Mouse (Mus musculus): ENCODE results near the gene Cacna2d4. TPM values are rescaled to one million over a fixed set of nuclear protein-coding genes. Genes with fewer than 3 reads are reported as not detected.

Cacna2d4 gene
- total and polyA plus RNA-seq, 2 experiments: 0.28 TPM; not detected in 1

DNA sequence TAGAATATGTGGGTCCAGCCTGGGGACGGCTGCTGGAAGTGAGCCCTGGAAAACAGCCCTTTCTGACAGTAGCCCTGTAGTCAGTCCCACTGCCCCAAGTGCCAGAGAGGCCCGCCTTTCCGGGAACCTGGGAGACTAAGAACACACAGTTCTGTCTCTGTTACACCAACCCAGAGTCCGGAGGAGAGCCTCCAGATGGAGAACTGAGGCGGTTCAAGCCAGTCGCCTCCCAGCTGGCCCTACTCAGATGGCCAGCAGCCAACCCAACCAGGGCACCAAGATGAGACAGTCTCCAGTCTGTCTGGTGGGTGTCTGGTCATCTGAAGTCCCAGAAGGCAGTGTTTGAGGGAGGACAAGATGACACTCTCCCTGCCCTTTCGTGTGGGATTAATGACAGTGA, 85.4 kb downstream of the Cacna2d4 start:
- H3K4me1 ChIP-seq (ENCODE audit: control insufficient read depth, insufficient read depth, low read length): no peaks in the 10 kb centered on the region
- H3K27me3 ChIP-seq (ENCODE audit: control insufficient read depth, insufficient read depth, low read length): no peaks in the 10 kb centered on the region
- no peak overlapping the region for H3K27ac ChIP-seq (replicated peaks; ENCODE audit: insufficient read depth, low read depth, low read length)
- TF ChIP-seq CTCF (IDR thresholded peaks at IDR 0.05; ENCODE audit: low read depth, low read length) (no peak), POLR2A (IDR thresholded peaks at IDR 0.05; ENCODE audit: extremely low read depth, insufficient read depth, low read length) (no peak)
- no peak overlapping the region for H3K9ac ChIP-seq (ENCODE audit: low read depth, low read length)
- no peaks in the 10 kb centered on the region for H3K79me2 ChIP-seq (ENCODE audit: control insufficient read depth, insufficient read depth, low read length)
- 78% methylated on average over 7 of the region's 7 CpGs for WGBS
- no peak for DNase-seq (ENCODE audit: extremely low read depth, low read depth, low spot score)
- no peaks in the 10 kb centered on the region for H3K36me3 ChIP-seq (ENCODE audit: control insufficient read depth, insufficient read depth, low read length)
- H3K4me3 ChIP-seq (ENCODE audit: insufficient read depth, low read depth, low read length): no peak overlapping the region

GRCm38 (mm10) chr6:119324776-119325175, 88.5 kb downstream of the Cacna2d4 start:
- Histone ChIP-seq H3K27me3 (ENCODE audit: control insufficient read depth, insufficient read depth, low read length) (no peaks in the 10 kb centered on the region), H3K4me1 (ENCODE audit: control insufficient read depth, insufficient read depth, low read length) (no peaks in the 10 kb centered on the region), H3K27ac (replicated peaks; ENCODE audit: insufficient read depth, low read depth, low read length) (no peak overlapping the region), H3K36me3 (ENCODE audit: control insufficient read depth, insufficient read depth, low read length) (no peaks in the 10 kb centered on the region), H3K9ac (ENCODE audit: low read depth, low read length) (no peak overlapping the region), H3K4me3 (ENCODE audit: insufficient read depth, low read depth, low read length) (no peak overlapping the region), H3K79me2 (ENCODE audit: control insufficient read depth, insufficient read depth, low read length) (no peaks in the 10 kb centered on the region)
- no peak for DNase-seq (ENCODE audit: extremely low read depth, low read depth, low spot score)
- WGBS: 71% methylated on average over 10 of the region's 10 CpGs
- TF ChIP-seq POLR2A (IDR thresholded peaks at IDR 0.05; ENCODE audit: extremely low read depth, insufficient read depth, low read length) (no peak), CTCF (IDR thresholded peaks at IDR 0.05; ENCODE audit: low read depth, low read length) (no peak)

DNA sequence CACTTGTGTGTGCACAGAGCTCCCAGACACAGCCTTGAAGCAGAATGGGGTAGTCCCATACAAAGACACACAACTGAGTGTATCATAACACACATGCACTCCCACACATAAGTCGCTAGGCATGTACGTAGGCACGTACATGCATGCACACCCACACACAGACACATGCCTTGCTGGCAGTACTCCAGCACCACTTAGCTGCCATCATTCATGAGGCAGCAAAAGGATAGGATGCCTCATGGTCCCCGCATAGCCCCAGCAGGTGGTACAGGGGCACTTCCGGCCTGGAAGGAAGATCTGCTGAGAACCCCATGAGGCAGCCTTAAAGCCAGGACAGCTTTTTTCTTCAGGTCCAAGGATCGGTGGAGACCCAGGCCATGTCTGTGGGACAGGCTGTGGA, 89.7 kb downstream of the Cacna2d4 start:
- TF ChIP-seq CTCF (IDR thresholded peaks at IDR 0.05; ENCODE audit: low read depth, low read length): no peak
- TF ChIP-seq POLR2A (IDR thresholded peaks at IDR 0.05; ENCODE audit: extremely low read depth, insufficient read depth, low read length): no peak
- WGBS: 80% methylated on average over 6 of the region's 6 CpGs

DNA sequence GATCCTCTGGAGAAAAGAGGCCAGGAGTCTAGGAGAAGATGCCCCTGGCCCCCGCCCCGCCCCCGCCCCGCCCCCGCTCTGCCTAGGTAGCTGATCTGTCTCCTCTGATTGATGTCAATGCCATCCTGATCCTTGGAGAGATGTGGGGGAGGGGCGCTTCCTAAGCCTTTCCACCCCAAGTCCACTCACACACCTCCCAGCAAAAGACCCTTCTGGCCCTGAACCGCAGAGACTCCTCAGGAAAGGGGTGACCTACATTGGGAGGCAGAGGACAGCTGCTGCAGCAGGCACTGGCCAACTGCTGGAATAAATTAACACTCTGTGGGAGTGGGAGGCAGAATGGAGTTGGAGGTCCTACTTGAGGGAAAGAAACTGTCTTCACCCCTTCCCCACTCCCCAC, 90.2 kb downstream of the Cacna2d4 start:
- DNase-seq (ENCODE audit: extremely low read depth, low read depth, low spot score): no peak

More for the DNA sequence above, 89.7 kb downstream of the Cacna2d4 start:
- no peak for DNase-seq (ENCODE audit: extremely low read depth, low read depth, low spot score)
- Histone ChIP-seq H3K27me3 (ENCODE audit: control insufficient read depth, insufficient read depth, low read length) (peaks cover 6% of the 10 kb centered on the region; the same call in 1 of the 2 replicates), H3K79me2 (ENCODE audit: control insufficient read depth, insufficient read depth, low read length) (no peaks in the 10 kb centered on the region), H3K4me1 (ENCODE audit: control insufficient read depth, insufficient read depth, low read length) (no peaks in the 10 kb centered on the region), H3K4me3 (ENCODE audit: insufficient read depth, low read depth, low read length) (no peak overlapping the region), H3K9ac (ENCODE audit: low read depth, low read length) (no peak overlapping the region), H3K27ac (replicated peaks; ENCODE audit: insufficient read depth, low read depth, low read length) (no peak overlapping the region), H3K36me3 (ENCODE audit: control insufficient read depth, insufficient read depth, low read length) (no peaks in the 10 kb centered on the region)

DNA sequence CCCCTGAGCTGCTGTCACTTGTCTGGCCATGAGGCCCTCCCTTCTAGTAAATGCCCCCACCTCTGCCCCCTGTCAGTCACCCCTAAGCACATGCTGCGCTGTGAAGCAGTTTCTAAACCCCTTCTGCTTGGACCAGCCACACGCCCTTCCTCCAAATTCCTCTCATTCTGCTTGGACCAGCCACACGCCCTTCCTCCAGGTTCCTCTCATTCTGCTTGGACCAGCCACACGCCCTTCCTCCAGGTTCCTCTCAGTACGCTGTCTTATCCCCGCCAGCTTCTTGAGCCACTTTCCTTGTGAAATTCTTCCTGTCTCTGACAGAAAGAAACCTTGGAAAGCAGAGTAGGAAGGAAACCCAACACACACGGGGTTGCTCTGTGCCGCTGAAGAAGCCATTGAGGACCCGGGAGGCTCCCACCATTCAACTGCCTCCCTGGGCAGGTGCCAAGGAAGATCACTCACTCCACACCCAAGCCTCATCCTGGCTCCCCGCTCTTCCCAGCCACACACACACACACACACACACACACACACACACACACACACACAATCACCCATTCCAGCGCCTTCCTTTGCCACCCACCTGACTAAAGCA, 92.3 kb downstream of the Cacna2d4 start:
- Histone ChIP-seq H3K4me3 (ENCODE audit: insufficient read depth, low read depth, low read length) (no peak overlapping the region), H3K36me3 (ENCODE audit: control insufficient read depth, insufficient read depth, low read length) (no peaks in the 10 kb centered on the region), H3K27ac (replicated peaks; ENCODE audit: insufficient read depth, low read depth, low read length) (no peak overlapping the region), H3K79me2 (ENCODE audit: control insufficient read depth, insufficient read depth, low read length) (no peaks in the 10 kb centered on the region), H3K4me1 (ENCODE audit: control insufficient read depth, insufficient read depth, low read length) (no peaks in the 10 kb centered on the region), H3K27me3 (ENCODE audit: control insufficient read depth, insufficient read depth, low read length) (peaks cover 6% of the 10 kb centered on the region; the same call in 1 of the 2 replicates), H3K9ac (ENCODE audit: low read depth, low read length) (no peak overlapping the region)
- WGBS: 30% methylated on average over 11 of the region's 11 CpGs
- no peak for DNase-seq (ENCODE audit: extremely low read depth, low read depth, low spot score)
- TF ChIP-seq CTCF (IDR thresholded peaks at IDR 0.05; ENCODE audit: low read depth, low read length): no peak

More for the DNA sequence above, 90.2 kb downstream of the Cacna2d4 start:
- no peak for TF ChIP-seq CTCF (IDR thresholded peaks at IDR 0.05; ENCODE audit: low read depth, low read length)
- TF ChIP-seq POLR2A (IDR thresholded peaks at IDR 0.05; ENCODE audit: extremely low read depth, insufficient read depth, low read length): no peak
- peaks cover 6% of the 10 kb centered on the region; the same call in 1 of the 2 replicates for H3K27me3 ChIP-seq (ENCODE audit: control insufficient read depth, insufficient read depth, low read length)
- 40% methylated on average over 7 of the region's 7 CpGs for WGBS
- no peaks in the 10 kb centered on the region for H3K4me1 ChIP-seq (ENCODE audit: control insufficient read depth, insufficient read depth, low read length)
- no peaks in the 10 kb centered on the region for H3K36me3 ChIP-seq (ENCODE audit: control insufficient read depth, insufficient read depth, low read length)
- no peak overlapping the region for H3K27ac ChIP-seq (replicated peaks; ENCODE audit: insufficient read depth, low read depth, low read length)
- no peak overlapping the region for H3K9ac ChIP-seq (ENCODE audit: low read depth, low read length)
- no peaks in the 10 kb centered on the region for H3K79me2 ChIP-seq (ENCODE audit: control insufficient read depth, insufficient read depth, low read length)
- H3K4me3 ChIP-seq (ENCODE audit: insufficient read depth, low read depth, low read length): no peak overlapping the region

GRCm38 (mm10) chr6:119329215-119329714, 92.9 kb downstream of the Cacna2d4 start:
- no peaks in the 10 kb centered on the region for H3K36me3 ChIP-seq (ENCODE audit: control insufficient read depth, insufficient read depth, low read length)
- WGBS: 9% methylated on average over 8 of the region's 8 CpGs
- TF ChIP-seq CTCF (IDR thresholded peaks at IDR 0.05; ENCODE audit: low read depth, low read length) (no peak), POLR2A (IDR thresholded peaks at IDR 0.05; ENCODE audit: extremely low read depth, insufficient read depth, low read length) (no peak)
- DNase-seq (ENCODE audit: extremely low read depth, low read depth, low spot score): no peak
- H3K9ac ChIP-seq (ENCODE audit: low read depth, low read length): no peak overlapping the region
- H3K27me3 ChIP-seq (ENCODE audit: control insufficient read depth, insufficient read depth, low read length): peaks cover 6% of the 10 kb centered on the region; the same call in 1 of the 2 replicates
- H3K4me3 ChIP-seq (ENCODE audit: insufficient read depth, low read depth, low read length): no peak overlapping the region
- H3K27ac ChIP-seq (replicated peaks; ENCODE audit: insufficient read depth, low read depth, low read length): no peak overlapping the region
- no peaks in the 10 kb centered on the region for H3K79me2 ChIP-seq (ENCODE audit: control insufficient read depth, insufficient read depth, low read length)
- H3K4me1 ChIP-seq (ENCODE audit: control insufficient read depth, insufficient read depth, low read length): no peaks in the 10 kb centered on the region

Measured in liver, adult 2 months (tissue).